Mouse (Mus musculus): ENCODE results near the gene Mdm2. TPM values are rescaled to one million over a fixed set of nuclear protein-coding genes. Genes with fewer than 3 reads are reported as not detected.

Mdm2 gene
- total and polyA plus RNA-seq, 2 experiments from 2014 or later, result 31.3 to 93.0 TPM

DNA sequence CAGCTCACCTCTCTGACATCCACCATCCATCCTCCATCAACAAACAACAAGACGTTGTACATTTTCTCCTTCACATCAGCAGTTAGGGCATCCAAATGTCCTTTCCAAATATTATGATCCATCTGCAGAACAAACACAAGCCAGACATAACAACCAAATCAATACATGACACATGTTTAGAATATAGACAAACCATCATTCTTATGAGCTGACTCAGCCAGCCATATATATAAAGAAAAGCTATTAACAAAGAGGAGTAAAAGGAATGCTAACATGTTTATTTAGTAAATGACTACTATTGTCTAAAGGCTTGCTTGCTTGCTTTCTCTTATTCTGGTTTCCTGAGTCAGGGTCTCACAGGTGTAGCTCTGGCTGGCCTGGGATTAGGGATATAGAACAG is 46.7 kb upstream of the Mdm2 start:
- no peak overlapping the region for H3K4me2 ChIP-seq (ENCODE audit: low read depth, low read length)
- H3K9ac ChIP-seq (replicated peaks; ENCODE audit: low read depth, low read length), result no peak overlapping the region
- no peak overlapping the region for H3K27ac ChIP-seq (ENCODE audit: low read depth)
- H3K9me3 ChIP-seq (replicated peaks; ENCODE audit: control insufficient read depth, low read length), result no peaks in the 10 kb centered on the region
- WGBS, result 95% methylated on average over 1 of the region's 1 CpGs
- H3K4me3 ChIP-seq (ENCODE audit: low read depth, low read length), result no peak overlapping the region
- no peak for DNase-seq (ENCODE audit: low spot score)
- H3K27me3 ChIP-seq (ENCODE audit: control insufficient read depth, insufficient read depth, low read length), result no peaks in the 10 kb centered on the region
- peaks cover 87% of the 10 kb centered on the region for H3K36me3 ChIP-seq (replicated peaks; ENCODE audit: control insufficient read depth, insufficient read depth, low read length)
- no peaks in the 10 kb centered on the region for H3K4me1 ChIP-seq (ENCODE audit: control insufficient read depth, insufficient read depth)
- no peak for ATAC-seq (ENCODE audit: insufficient read depth, low read depth)
- TF ChIP-seq CTCF (IDR thresholded peaks at IDR 0.05; ENCODE audit: low read depth), result no peak
- TF ChIP-seq EP300 (IDR thresholded peaks at IDR 0.05; ENCODE audit: low read depth), result no peak

DNA sequence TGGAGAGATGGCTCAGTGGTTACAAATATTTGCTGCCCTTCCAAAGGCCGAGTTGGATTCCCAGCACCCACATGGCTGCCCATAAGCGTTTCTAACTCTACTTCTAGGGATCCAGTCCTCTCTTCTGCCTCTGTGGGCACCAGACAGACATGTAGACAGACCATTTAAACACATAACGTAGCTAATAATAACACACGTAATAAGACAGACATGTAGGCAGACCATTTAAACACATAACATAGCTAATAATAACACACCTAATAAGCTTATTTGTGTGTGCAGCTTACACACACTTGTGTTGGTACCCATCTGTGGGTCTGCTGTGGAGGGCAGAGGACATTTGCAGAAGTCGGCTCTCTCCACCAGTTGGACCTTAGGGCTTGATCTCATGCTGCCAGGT is 46.2 kb upstream of the Mdm2 start:
- no peak for DNase-seq (ENCODE audit: low spot score)
- Histone ChIP-seq H3K4me1 (ENCODE audit: control insufficient read depth, insufficient read depth) (no peaks in the 10 kb centered on the region), H3K4me2 (ENCODE audit: low read depth, low read length) (no peak overlapping the region), H3K9me3 (replicated peaks; ENCODE audit: control insufficient read depth, low read length) (no peaks in the 10 kb centered on the region), H3K4me3 (ENCODE audit: low read depth, low read length) (no peak overlapping the region), H3K9ac (replicated peaks; ENCODE audit: low read depth, low read length) (no peak overlapping the region), H3K36me3 (replicated peaks; ENCODE audit: control insufficient read depth, insufficient read depth, low read length) (peaks cover 87% of the 10 kb centered on the region), H3K27ac (ENCODE audit: low read depth) (no peak overlapping the region), H3K27me3 (ENCODE audit: control insufficient read depth, insufficient read depth, low read length) (no peaks in the 10 kb centered on the region)
- 92% methylated on average over 5 of the region's 5 CpGs for WGBS
- TF ChIP-seq CTCF (IDR thresholded peaks at IDR 0.05; ENCODE audit: low read depth), result no peak
- ATAC-seq (ENCODE audit: insufficient read depth, low read depth), result no peak

DNA sequence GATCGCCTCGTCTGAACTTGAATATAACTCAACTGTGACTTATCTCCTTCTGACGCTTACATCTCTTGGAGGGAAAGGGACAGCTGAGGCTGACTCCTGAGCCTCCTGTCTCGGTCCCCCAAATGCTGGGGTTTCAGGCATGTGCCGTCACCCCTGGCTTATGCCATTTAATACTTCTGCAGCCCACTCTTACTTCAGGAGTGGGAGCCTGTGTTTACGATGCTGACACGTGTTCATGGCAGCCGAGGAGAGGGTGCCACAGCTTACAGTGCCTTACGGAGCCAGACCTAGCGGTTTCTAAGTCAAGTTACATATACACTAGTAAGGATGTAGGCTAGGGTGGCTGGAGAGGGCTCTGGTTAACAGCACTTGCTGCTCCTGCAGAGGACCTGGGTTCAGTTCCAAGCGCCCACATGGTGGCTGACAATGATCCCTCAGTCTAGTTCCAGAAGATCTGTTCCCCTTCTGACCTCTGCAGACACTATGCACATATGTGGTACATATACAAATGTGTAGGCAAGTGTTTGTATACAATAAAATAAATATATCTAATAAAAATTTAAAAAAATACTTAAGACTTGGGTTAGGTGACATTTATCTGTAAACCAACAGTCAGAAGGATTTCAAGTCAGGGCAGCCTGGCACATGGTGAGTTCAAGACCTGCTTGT is 45.4 kb upstream of the Mdm2 start:
- DNase-seq (ENCODE audit: low spot score) (no peak), ATAC-seq (ENCODE audit: insufficient read depth, low read depth) (no peak)
- no peak overlapping the region for H3K4me3 ChIP-seq (ENCODE audit: low read depth, low read length)
- peaks cover 87% of the 10 kb centered on the region for H3K36me3 ChIP-seq (replicated peaks; ENCODE audit: control insufficient read depth, insufficient read depth, low read length)
- H3K27ac ChIP-seq (ENCODE audit: low read depth), result peak overlapping the region; percentile 57; the same call in 1 of the 2 replicates
- H3K4me2 ChIP-seq (ENCODE audit: low read depth, low read length), result no peak overlapping the region
- H3K4me1 ChIP-seq (ENCODE audit: control insufficient read depth, insufficient read depth), result no peaks in the 10 kb centered on the region
- 89% methylated on average over 11 of the region's 11 CpGs for WGBS
- TF ChIP-seq EP300 (IDR thresholded peaks at IDR 0.05; ENCODE audit: low read depth) (no peak), CTCF (IDR thresholded peaks at IDR 0.05; ENCODE audit: low read depth) (no peak)
- no peak overlapping the region for H3K9ac ChIP-seq (replicated peaks; ENCODE audit: low read depth, low read length)
- no peaks in the 10 kb centered on the region for H3K27me3 ChIP-seq (ENCODE audit: control insufficient read depth, insufficient read depth, low read length)
- H3K9me3 ChIP-seq (replicated peaks; ENCODE audit: control insufficient read depth, low read length), result no peaks in the 10 kb centered on the region

DNA sequence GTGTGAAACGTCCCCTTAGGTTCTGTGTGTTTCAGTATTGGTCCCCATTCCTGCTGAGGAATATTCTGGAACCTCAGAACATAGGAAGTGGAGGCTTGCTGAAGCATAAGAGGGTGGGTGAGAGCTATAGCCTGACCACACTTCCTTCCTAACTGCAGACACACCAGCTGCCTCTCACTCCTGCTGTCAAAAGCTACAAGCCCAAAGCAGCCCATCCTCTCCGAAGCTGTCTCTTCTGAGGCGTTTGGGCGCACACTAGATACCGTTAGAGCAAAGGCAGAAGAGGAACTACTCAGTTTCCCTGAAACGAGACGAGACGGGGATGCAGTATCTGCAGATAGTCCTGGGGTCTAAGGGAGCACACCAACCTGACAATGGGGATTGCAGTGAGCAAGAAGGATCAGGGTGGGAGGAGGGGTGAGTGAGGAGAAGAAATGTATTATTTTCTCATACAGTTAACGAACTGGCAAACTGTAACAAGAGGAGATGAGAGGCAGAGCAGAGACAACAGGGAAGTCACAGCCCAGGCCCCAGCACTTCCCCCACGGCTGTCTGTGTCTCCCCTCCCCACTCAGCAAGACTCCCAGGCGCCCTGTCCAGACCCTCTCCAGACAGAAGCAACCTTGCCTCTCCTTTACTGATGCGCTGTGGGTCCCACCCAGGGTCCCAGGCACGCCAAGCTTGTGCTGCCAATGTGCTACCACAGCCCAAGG is 44.7 kb upstream of the Mdm2 start:
- peak overlapping the region; percentile 57; the same call in 1 of the 2 replicates for H3K27ac ChIP-seq (ENCODE audit: low read depth)
- H3K9ac ChIP-seq (replicated peaks; ENCODE audit: low read depth, low read length), result no peak overlapping the region
- peaks cover 85% of the 10 kb centered on the region for H3K36me3 ChIP-seq (replicated peaks; ENCODE audit: control insufficient read depth, insufficient read depth, low read length)
- H3K9me3 ChIP-seq (replicated peaks; ENCODE audit: control insufficient read depth, low read length), result no peaks in the 10 kb centered on the region
- no peaks in the 10 kb centered on the region for H3K27me3 ChIP-seq (ENCODE audit: control insufficient read depth, insufficient read depth, low read length)
- ATAC-seq (ENCODE audit: insufficient read depth, low read depth) (no peak), DNase-seq (ENCODE audit: low spot score) (no peak)
- H3K4me1 ChIP-seq (ENCODE audit: control insufficient read depth, insufficient read depth), result no peaks in the 10 kb centered on the region
- 84% methylated on average over 13 of the region's 13 CpGs for WGBS
- H3K4me2 ChIP-seq (ENCODE audit: low read depth, low read length), result no peak overlapping the region
- H3K4me3 ChIP-seq (ENCODE audit: low read depth, low read length), result no peak overlapping the region
- TF ChIP-seq CTCF (IDR thresholded peaks at IDR 0.05; ENCODE audit: low read depth) (no peak), EP300 (IDR thresholded peaks at IDR 0.05; ENCODE audit: low read depth) (no peak)

DNA sequence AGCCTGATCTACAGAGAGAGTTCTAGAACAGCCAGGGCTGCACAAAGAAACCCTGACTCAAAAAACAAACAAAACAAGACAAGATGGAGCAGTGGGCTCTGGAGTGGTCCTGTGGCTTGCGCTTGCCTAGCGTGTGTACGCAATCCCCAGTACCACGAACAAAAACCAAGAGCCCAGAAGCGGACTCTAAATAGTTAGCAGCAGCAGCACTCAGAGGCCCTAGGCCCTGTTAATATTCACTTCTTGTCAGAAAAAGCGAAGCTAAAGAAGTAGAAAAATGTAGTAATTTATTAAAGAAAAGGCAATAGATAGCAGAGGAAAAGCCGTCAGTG is 44.0 kb upstream of the Mdm2 start:
- no peaks in the 10 kb centered on the region for H3K9me3 ChIP-seq (replicated peaks; ENCODE audit: control insufficient read depth, low read length)
- peaks cover 85% of the 10 kb centered on the region for H3K36me3 ChIP-seq (replicated peaks; ENCODE audit: control insufficient read depth, insufficient read depth, low read length)
- no peaks in the 10 kb centered on the region for H3K27me3 ChIP-seq (ENCODE audit: control insufficient read depth, insufficient read depth, low read length)
- DNase-seq (ENCODE audit: low spot score) (no peak), ATAC-seq (ENCODE audit: insufficient read depth, low read depth) (no peak)
- H3K4me3 ChIP-seq (ENCODE audit: low read depth, low read length), result no peak overlapping the region
- TF ChIP-seq CTCF (IDR thresholded peaks at IDR 0.05; ENCODE audit: low read depth) (no peak), EP300 (IDR thresholded peaks at IDR 0.05; ENCODE audit: low read depth) (no peak)
- no peak overlapping the region; the same call in 1 of the 2 replicates for H3K27ac ChIP-seq (ENCODE audit: low read depth)
- no peaks in the 10 kb centered on the region for H3K4me1 ChIP-seq (ENCODE audit: control insufficient read depth, insufficient read depth)
- H3K9ac ChIP-seq (replicated peaks; ENCODE audit: low read depth, low read length), result no peak overlapping the region
- H3K4me2 ChIP-seq (ENCODE audit: low read depth, low read length), result no peak overlapping the region
- WGBS, result 96% methylated on average over 7 of the region's 7 CpGs
